Mouse (Mus musculus) neural tube, embryonic 15.5 days (tissue): Measurements from ENCODE around the gene Tas2r134. TPM values are rescaled to one million over a fixed set of nuclear protein-coding genes. Genes with fewer than 3 reads are reported as not detected.

ENCODE experiments used
- ATAC-seq: fragments of 200-750 bp; cut with Nextera tagmentation; 2 replicates; pipeline ENCODE4 v1.8.0; 2017; ENCODE audit warnings: mild to moderate bottlenecking, moderate TSS enrichment, moderate library complexity; ENCODE audit not compliant: low FRiP score
- H3K27ac ChIP-seq: fragments of 300-500 bp; sonication (generic); replicated peaks from 2 replicates; pipeline ENCODE4 v1.5.1; 2015; ENCODE audit warnings: mild to moderate bottlenecking, inconsistent platforms
- H3K27me3 ChIP-seq: fragments of 300-500 bp; sonication (generic); replicated peaks from 2 replicates; pipeline ENCODE4 v1.6.1; 2015; ENCODE audit warnings: inconsistent platforms
- H3K36me3 ChIP-seq: fragments of 300-500 bp; sonication (generic); 2 replicates; pipeline ENCODE4 v1.6.1; 2015; ENCODE audit warnings: inconsistent platforms
- H3K4me1 ChIP-seq: fragments of 300-500 bp; sonication (generic); 2 replicates; pipeline ENCODE4 v1.6.1; 2015; ENCODE audit warnings: inconsistent platforms
- H3K4me2 ChIP-seq: fragments of 300-500 bp; sonication (generic); 2 replicates; pipeline ENCODE4 v1.6.1; 2015; ENCODE audit warnings: inconsistent platforms, mild to moderate bottlenecking, moderate library complexity
- H3K4me3 ChIP-seq: fragments of 300-500 bp; sonication (generic); replicated peaks from 2 replicates; pipeline ENCODE4 v1.5.1; 2015; ENCODE audit warnings: mild to moderate bottlenecking, inconsistent platforms
- H3K9ac ChIP-seq: fragments of 300-500 bp; sonication (generic); replicated peaks from 2 replicates; pipeline ENCODE4 v1.6.1; 2015; ENCODE audit warnings: mild to moderate bottlenecking, inconsistent platforms
- H3K9me3 ChIP-seq: fragments of 300-500 bp; sonication (generic); replicated peaks from 2 replicates; pipeline ENCODE4 v1.6.1; 2016; ENCODE audit warnings: inconsistent platforms
- WGBS: fragments of 180-500 bp; shearing (Covaris S2); methylation state at CpG from one replicate; pipeline ENCODE4 v1.1.7; 2015; ENCODE audit warnings: mixed read lengths; 5-methylcytosine and 5-hydroxymethylcytosine counted together
- polyA plus RNA-seq: library from polyadenylated mRNA; unstranded; fragments of >200 nt; fragmentation: Nextera tagmentation; extraction: Ambion mirVana; gene quantifications from 2 replicates; pipeline ENCODE4 v1.2.1, GENCODE M21; 2015

The Tas2r134 gene
- polyA plus RNA-seq, 1 experiment from 2014 or later: not detected

GRCm38 (mm10) chr2:51657684-51658083, 30.4 kb downstream of the Tas2r134 start:
- H3K4me1 ChIP-seq: no peaks in the 10 kb centered on the region
- no peaks in the 10 kb centered on the region for H3K27me3 ChIP-seq
- 42% methylated on average over 3 of the region's 3 CpGs for WGBS
- H3K4me2 ChIP-seq: no peak overlapping the region
- no peak overlapping the region for H3K27ac ChIP-seq
- H3K9me3 ChIP-seq: no peaks in the 10 kb centered on the region
- H3K36me3 ChIP-seq: no peaks in the 10 kb centered on the region
- no peak overlapping the region for H3K9ac ChIP-seq
- no peak overlapping the region for H3K4me3 ChIP-seq
- no peak for ATAC-seq

DNA sequence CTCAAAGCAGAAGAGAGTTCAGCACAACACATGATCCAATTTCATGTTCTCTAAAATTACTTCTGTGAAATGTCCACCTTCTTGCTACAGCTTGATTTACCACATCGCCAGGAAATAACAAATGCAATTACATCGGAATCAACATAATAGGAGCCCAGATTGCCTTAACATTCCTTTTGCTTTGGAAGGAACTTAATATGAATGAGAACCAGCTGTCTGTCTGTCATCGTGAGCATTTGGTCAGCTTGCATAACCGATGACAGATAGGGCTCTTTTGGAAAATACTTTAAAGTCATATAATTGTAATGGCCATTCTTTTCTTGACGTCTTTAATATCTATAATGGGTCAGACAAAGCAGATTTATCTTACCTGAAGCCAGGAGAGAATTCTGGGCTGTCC, 31.0 kb downstream of the Tas2r134 start:
- 71% methylated on average over 5 of the region's 5 CpGs for whole genome bisulfite sequencing
- Histone ChIP-seq H3K4me3 (no peak overlapping the region), H3K4me2 (no peak overlapping the region), H3K9ac (no peak overlapping the region), H3K27ac (no peak overlapping the region), H3K4me1 (no peaks in the 10 kb centered on the region), H3K36me3 (no peaks in the 10 kb centered on the region), H3K27me3 (no peaks in the 10 kb centered on the region), H3K9me3 (no peaks in the 10 kb centered on the region)
- no peak for ATAC-seq

DNA sequence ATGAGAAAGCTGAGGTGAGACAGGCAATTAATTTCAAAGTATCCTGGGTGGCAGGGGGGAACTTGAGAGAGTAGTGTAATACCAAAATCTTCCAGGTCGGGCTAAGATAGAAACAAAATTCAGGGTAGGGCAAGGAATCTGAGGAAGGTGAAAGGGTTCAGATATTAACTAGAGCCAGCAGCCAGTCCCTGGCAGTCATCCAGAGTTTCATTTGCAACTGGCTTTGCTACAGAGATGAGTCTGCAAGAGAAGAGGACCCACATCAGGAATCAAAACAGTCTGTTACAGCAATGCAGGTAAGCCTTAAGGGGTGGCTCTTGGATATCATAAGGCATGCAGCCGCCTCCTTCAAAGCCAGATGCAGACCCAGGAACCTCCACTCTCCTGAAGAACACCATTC, 47.0 kb downstream of the Tas2r134 start:
- Histone ChIP-seq H3K27me3 (no peaks in the 10 kb centered on the region), H3K27ac (no peak overlapping the region), H3K9me3 (no peaks in the 10 kb centered on the region), H3K4me2 (no peak overlapping the region), H3K9ac (no peak overlapping the region), H3K4me1 (no peaks in the 10 kb centered on the region), H3K4me3 (no peak overlapping the region), H3K36me3 (no peaks in the 10 kb centered on the region)
- 96% methylated on average over 2 of the region's 2 CpGs for WGBS
- no peak for ATAC-seq
